Mouse (Mus musculus) mature B cell (primary cell): ENCODE data around the gene Vmn2r70.

Source experiments
- in situ Hi-C: fragments of 300-500 bp; cut with MboI; formaldehyde crosslinking; loops from 2 replicates; pipeline ENCODE4 v1.14.3; 2019

Gene Vmn2r70

GRCm38 (mm10) chr7:85569092-85569491 is at the start of gene Vmn2r70:
Vmn2r70 (minus strand) TSS chr7:85569192.
- in situ Hi-C loops, result no loop called here

DNA sequence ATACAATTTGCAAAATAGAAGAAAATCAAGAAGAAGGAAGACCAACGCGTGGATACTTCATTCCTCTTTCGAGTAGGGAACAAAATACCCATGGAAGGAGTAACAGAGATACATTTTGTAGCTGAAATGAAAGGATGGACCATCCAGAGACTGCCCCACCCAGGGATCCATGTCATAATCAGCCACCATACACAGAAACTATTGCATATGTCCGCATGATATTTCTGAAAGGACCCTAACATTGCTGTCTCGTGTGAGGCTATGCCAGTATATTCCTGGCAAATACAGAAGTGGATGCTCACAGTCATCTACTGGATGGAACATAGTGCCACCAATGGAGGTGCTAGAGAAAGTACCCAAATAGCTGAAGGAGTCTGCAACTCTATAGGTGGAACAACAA is 6.2 kb downstream of the Vmn2r70 start, which contains the start of gene Vmn2r71:
Gene Vmn2r71, plus strand, starts transcription at position 301 of the 400 bp plus-strand sequence.
- in situ Hi-C loops, result no loop called here

DNA sequence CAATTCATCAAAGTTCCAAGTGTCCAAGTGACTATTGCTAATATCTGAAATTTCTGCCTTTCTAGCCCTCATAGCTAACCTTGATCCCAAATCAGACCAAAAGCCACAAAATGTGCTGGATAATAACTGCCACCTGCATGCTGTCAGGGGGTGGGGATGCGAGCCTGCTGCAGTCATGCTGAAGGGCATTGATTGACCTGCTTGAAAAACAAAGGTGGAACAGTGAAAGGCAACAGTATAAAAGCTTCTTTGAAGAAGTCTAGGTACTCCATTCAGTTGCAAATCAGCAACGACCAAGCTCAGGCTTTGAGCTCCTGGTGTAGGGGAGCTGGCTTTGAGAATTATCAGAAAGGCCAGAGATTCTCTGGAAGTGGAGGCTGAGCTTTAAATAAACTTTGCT is 25.9 kb downstream of the Vmn2r70 start:
- in situ Hi-C loops, result no loop called here

- in situ Hi-C loops, result no loop called here
Measured at GRCm38 (mm10) chr7:85542108-85542507, 26.9 kb downstream of the Vmn2r70 start.
